17 mouse cellular contexts compared by ENCODE assay signal in genomic region chr17:78304059-78304458, GRCm38 (mm10).
DNase-seq lines count a peak whose midpoint lies in the region; ATAC-seq lines count a peak whose summit lies in the region.
"Had no signal": no experiment of that assay in that cellular context is flagged by ENCODE, and none has a peak within 500 bp of the region (broad histone marks: within the 10 kb centered on the region; RNA-seq: fewer than 3 reads in every experiment).

No protein-coding gene starts in this region.

- H3K27me3 ChIP-seq in liver, embryonic 13.5 days, result no peaks in the 10 kb centered on the region
- H3K27me3 ChIP-seq: hindbrain, embryonic 12.5 days had no signal

- H3K4me1 ChIP-seq in liver, embryonic 13.5 days (replicated peaks), result peaks cover 42% of the 10 kb centered on the region

- no peak overlapping the region for H3K9ac ChIP-seq in liver, embryonic 13.5 days
- H3K9ac ChIP-seq: hindbrain, embryonic 12.5 days had no signal

- no peak overlapping the region for H3K4me2 ChIP-seq in liver, embryonic 13.5 days
- H3K4me2 ChIP-seq: hindbrain, embryonic 12.5 days had no signal

- no peak for DNase-seq in liver, embryonic 13.5 days
- DNase-seq in liver, result no peak
- DNase-seq in brain, adult 2 months (ENCODE audit: low read depth, low spot score), result peak; percentile 57
- no peak for DNase-seq in layer of hippocampus, postnatal 10 days (ENCODE audit: low spot score in 2 of 2)
- no peak for DNase-seq in kidney, adult 11 months
- DNase-seq: cerebellum, adult 18-20 months; cerebellum, adult 9-11 months; gastrocnemius, postnatal 10 days; heart, adult 18-20 months; heart, postnatal 10 days; heart, postnatal 4 days had no signal

- H3K36me3 ChIP-seq in liver, embryonic 13.5 days, result no peaks in the 10 kb centered on the region

- H3K9me3 ChIP-seq in liver, embryonic 13.5 days (replicated peaks), result no peaks in the 10 kb centered on the region
- H3K9me3 ChIP-seq: embryonic facial prominence, embryonic 10.5 days; heart, embryonic 10.5 days; hindbrain, embryonic 12.5 days had no signal

- WGBS in liver, embryonic 13.5 days (ENCODE audit: insufficient replicate concordance), result 92% methylated on average over 13 of the region's 13 CpGs

- no peak overlapping the region for H3K4me3 ChIP-seq in liver, embryonic 13.5 days (replicated peaks)
- H3K4me3 ChIP-seq: embryonic facial prominence, embryonic 10.5 days; heart, embryonic 10.5 days; hindbrain, embryonic 12.5 days had no signal

- peak overlapping the region; percentile 65 for H3K27ac ChIP-seq in liver, embryonic 13.5 days
- H3K27ac ChIP-seq: embryonic facial prominence, embryonic 10.5 days; heart, embryonic 10.5 days; hindbrain, embryonic 12.5 days had no signal

- no peak for ATAC-seq in liver, embryonic 13.5 days (ENCODE audit: low read depth)
- peak; percentile 73 for ATAC-seq in CD4-positive, CD25-positive, alpha-beta regulatory T cell, adult 4 months
- ATAC-seq: forebrain, embryonic 14.5 days; hindbrain, embryonic 16.5 days had no signal
